Mouse (Mus musculus) testis, adult 2 months (tissue): ENCODE data around the gene Pgpep1.

Experiments
- CTCF ChIP-seq: fragments of 200-500 bp; IDR thresholded peaks from 2 replicates; pipeline ENCODE4 v1.5.1; 2012; ENCODE audit warnings: low read depth, mild to moderate bottlenecking, inconsistent platforms, low read length, moderate library complexity; ENCODE audit not compliant: control insufficient read depth, insufficient read depth, insufficient replicate concordance
- POLR2A ChIP-seq: fragments of 200-500 bp; IDR thresholded peaks from 2 replicates; pipeline ENCODE4 v1.6.1; 2012; ENCODE audit warnings: low read depth, mild to moderate bottlenecking, inconsistent platforms, low read length, moderate library complexity; ENCODE audit not compliant: control insufficient read depth

- TF ChIP-seq CTCF (no peak), POLR2A (no peak)
These were observed 62.5 kb downstream of the Pgpep1 start for GRCm38 (mm10) chr8:70597417-70598272.
